Mouse (Mus musculus) lung, postnatal 4 days (tissue): Measurements from ENCODE around the gene A1cf.

ENCODE experiments used
- DNase-seq, 2 experiments: peaks; one replicate each; pipeline ENCODE4 v3.0.0; 2021

Gene A1cf

DNA sequence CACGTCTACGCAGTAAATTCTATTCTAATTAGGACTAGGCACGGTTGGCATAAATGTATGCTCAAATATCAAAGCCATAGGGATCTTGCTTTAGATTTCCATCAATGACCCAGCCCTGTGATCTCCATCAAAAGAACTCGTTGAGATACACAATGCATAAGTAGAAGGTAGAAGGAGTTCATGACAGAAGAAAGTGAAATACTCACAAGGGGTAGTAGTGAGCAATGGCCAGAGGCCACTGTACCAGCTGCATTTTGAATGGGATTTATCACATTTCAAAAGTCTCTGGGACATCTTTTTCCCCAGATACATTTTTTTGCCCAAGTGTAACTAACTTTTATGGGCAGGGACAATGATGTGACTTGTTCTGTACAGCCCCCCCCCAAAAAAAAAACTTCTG lies 85.7 kb downstream of the A1cf start:
- DNase-seq: no peak

- no peak for DNase-seq
Measured at GRCm38 (mm10) chr19:31954696-31955095, 86.1 kb downstream of the A1cf start.

DNA sequence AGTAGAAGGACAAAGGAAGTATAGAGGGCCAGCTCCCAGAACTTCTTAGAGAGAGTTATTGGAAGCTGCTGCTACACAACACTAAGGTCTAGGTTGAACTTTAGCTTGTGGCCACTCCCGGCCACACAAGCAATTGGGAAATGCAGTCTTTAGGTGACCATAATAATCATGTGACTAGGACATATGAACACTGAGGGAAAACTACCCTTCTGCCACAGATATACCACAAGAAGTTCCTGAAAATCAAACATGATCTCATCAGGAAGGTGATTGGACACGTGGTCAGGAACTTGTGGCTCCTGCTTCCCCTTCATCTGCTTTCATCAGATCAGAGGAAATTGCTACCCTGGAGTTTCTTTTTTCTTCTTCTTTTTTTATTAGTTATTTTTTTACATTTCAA lies 87.8 kb downstream of the A1cf start:
- no peak for DNase-seq

GRCm38 (mm10) chr19:31960434-31960833 lies 91.9 kb downstream of the A1cf start:
- DNase-seq: no peak

GRCm38 (mm10) chr19:31963147-31963546 lies 94.6 kb downstream of the A1cf start:
- no peak for DNase-seq

- no peak for DNase-seq
Measured at GRCm38 (mm10) chr19:31967933-31968532, 99.5 kb downstream of the A1cf start.

DNA sequence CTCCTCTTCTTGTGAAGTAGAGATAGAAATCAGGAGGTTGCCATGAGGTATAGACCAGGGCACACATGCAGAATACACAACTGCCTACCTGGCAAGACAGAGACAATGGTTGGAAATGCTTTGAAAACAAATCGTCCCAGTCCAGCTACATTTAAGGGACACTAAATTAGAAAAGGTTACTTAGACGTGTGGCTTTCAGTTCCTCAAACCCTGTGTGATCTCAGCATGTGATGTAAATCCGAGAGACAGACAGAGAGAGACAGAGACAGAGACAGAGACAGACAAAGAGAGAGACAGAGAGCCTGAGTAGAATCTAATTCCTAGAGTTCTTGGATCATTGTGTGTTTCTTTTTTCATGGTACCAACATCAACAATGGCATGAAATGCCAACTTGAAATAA lies 102.8 kb downstream of the A1cf start:
- no peak for DNase-seq

GRCm38 (mm10) chr19:31971998-31972397 lies 103.4 kb downstream of the A1cf start:
- peak; percentile 71 to 87 for DNase-seq

DNA sequence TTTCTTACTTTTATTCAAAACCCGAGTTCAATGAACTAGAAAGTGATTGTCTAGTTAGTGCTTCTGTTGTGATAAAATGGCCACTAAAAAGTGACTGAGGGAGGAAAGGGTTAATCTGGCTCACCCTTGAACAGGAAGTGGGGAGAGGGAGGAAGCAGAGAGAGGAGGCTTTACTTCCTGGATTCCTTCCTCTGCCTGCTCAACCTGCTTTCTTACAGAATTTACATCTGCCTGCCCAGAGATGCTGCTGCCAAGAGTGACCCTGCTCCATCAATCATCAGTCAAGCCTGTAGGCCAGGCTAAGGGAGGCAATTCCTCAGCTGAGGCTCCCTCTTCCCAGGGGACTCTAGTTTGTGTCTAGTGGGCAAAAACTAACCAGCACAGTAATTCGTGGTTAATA lies 107.3 kb downstream of the A1cf start:
- DNase-seq: peak in 1 of 2 experiments; percentile 22

DNA sequence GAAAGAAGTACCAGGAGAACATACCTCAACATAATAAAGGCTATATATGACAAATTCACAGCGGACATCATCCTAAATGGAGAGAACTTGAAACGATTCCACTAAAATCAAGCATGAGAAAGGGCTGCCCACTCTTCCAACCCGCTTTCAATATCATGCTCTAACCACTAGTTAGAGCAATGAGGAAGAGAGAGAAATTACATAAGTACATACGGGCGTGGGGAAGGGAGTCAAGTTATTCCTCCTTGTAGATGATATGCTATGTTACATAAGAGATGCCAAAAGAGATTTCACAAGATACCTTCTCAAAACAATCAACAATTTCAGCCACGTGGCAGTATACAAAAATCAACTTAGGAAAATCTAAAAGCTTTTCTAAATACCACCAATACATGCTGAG lies 122.5 kb downstream of the A1cf start:
- no peak for DNase-seq

DNA sequence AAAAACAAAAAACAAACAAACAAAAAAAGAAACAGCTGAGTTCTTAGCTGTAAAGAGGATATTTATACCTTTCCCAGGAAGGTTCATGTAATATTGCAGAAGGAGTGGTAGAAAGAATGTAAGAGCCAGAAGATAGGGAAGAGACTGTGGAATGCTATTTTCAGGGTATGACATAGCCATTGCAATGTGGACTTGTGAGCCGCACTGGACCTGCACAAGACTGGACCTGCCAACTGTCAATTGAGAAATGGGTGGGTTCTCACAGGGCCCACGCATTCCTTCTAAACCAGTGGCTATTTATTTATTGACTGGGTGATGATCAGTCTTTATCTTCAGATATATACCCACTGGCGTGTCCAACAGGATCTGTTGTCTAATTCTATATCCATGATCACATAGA lies 128.4 kb downstream of the A1cf start:
- DNase-seq: no peak
